Mouse (Mus musculus) lung, embryonic 15.5 days (tissue): ENCODE data around the gene Ak7. TPM values are rescaled to one million over a fixed set of nuclear protein-coding genes. Genes with fewer than 3 reads are reported as not detected.

ENCODE experiments used
- ATAC-seq: fragments of 200-750 bp; cut with Nextera tagmentation; 2 replicates; pipeline ENCODE4 v1.8.0; 2017; ENCODE audit warnings: moderate number of reproducible peaks, borderline replicate concordance; ENCODE audit not compliant: low FRiP score, low TSS enrichment; ENCODE audit errors: extremely low read depth
- H3K27ac ChIP-seq: fragments of 300-500 bp; sonication (generic); 2 replicates; pipeline ENCODE4 v1.5.1; 2015; ENCODE audit warnings: moderate library complexity, mild to moderate bottlenecking, inconsistent platforms
- H3K27me3 ChIP-seq: fragments of 300-500 bp; sonication (generic); 2 replicates; pipeline ENCODE4 v1.6.1; 2015; ENCODE audit warnings: inconsistent platforms
- H3K36me3 ChIP-seq: fragments of 300-500 bp; sonication (generic); 2 replicates; pipeline ENCODE4 v1.6.1; 2015; ENCODE audit warnings: inconsistent platforms
- H3K4me1 ChIP-seq: fragments of 300-500 bp; sonication (generic); 2 replicates; pipeline ENCODE4 v1.6.1; 2015; ENCODE audit warnings: inconsistent platforms
- H3K4me2 ChIP-seq: fragments of 300-500 bp; sonication (generic); 2 replicates; pipeline ENCODE4 v1.6.1; 2015; ENCODE audit warnings: inconsistent platforms, mild to moderate bottlenecking, moderate library complexity
- H3K4me3 ChIP-seq: fragments of 300-500 bp; sonication (generic); 2 replicates; pipeline ENCODE4 v1.5.1; 2015; ENCODE audit warnings: mild to moderate bottlenecking, inconsistent platforms
- H3K9ac ChIP-seq: fragments of 300-500 bp; sonication (generic); 2 replicates; pipeline ENCODE4 v1.6.1; 2015; ENCODE audit warnings: inconsistent platforms
- H3K9me3 ChIP-seq: fragments of 300-500 bp; sonication (generic); 2 replicates; pipeline ENCODE4 v1.6.1; 2016; ENCODE audit warnings: inconsistent platforms
- WGBS: fragments of 180-500 bp; shearing (Covaris S2); methylation state at CpG from one replicate; pipeline ENCODE4 v1.1.7; 2015; 5-methylcytosine and 5-hydroxymethylcytosine counted together
- polyA plus RNA-seq: library from polyadenylated mRNA; unstranded; fragments of >200 nt; fragmentation: Nextera tagmentation; extraction: Ambion mirVana; gene quantifications from 2 replicates; pipeline ENCODE4 v1.2.1, GENCODE M21; 2015

The Ak7 gene
- polyA plus RNA-seq, 1 experiment from 2014 or later = 1.0 TPM

GRCm38 (mm10) chr12:105806205-105806604, 100.4 kb downstream of the Ak7 start:
- no peak overlapping the region for H3K9ac ChIP-seq
- peaks cover 75% of the 10 kb centered on the region for H3K36me3 ChIP-seq
- H3K9me3 ChIP-seq = no peaks in the 10 kb centered on the region
- H3K27ac ChIP-seq = no peak overlapping the region
- no peaks in the 10 kb centered on the region for H3K4me1 ChIP-seq
- H3K27me3 ChIP-seq = no peaks in the 10 kb centered on the region
- WGBS = 88% methylated on average over 3 of the region's 3 CpGs
- no peak overlapping the region for H3K4me3 ChIP-seq
- ATAC-seq = no peak
- H3K4me2 ChIP-seq = no peak overlapping the region

GRCm38 (mm10) chr12:105807416-105807815, 101.6 kb downstream of the Ak7 start:
- Histone ChIP-seq H3K9me3 (no peaks in the 10 kb centered on the region), H3K36me3 (peaks cover 83% of the 10 kb centered on the region)
- WGBS = 87% methylated on average over 7 of the region's 7 CpGs

GRCm38 (mm10) chr12:105808945-105809344, 103.2 kb downstream of the Ak7 start:
- ATAC-seq = no peak
- 47% methylated on average over 3 of the region's 3 CpGs for WGBS
- Histone ChIP-seq H3K36me3 (peaks cover 80% of the 10 kb centered on the region), H3K9me3 (no peaks in the 10 kb centered on the region), H3K9ac (no peak overlapping the region), H3K4me1 (no peaks in the 10 kb centered on the region), H3K27me3 (no peaks in the 10 kb centered on the region), H3K27ac (no peak overlapping the region), H3K4me3 (no peak overlapping the region), H3K4me2 (no peak overlapping the region)

More at GRCm38 (mm10) chr12:105807416-105807815, 101.6 kb downstream of the Ak7 start:
- H3K4me1 ChIP-seq = no peaks in the 10 kb centered on the region
- no peak overlapping the region for H3K27ac ChIP-seq
- no peak for ATAC-seq
- no peak overlapping the region for H3K4me3 ChIP-seq
- no peak overlapping the region for H3K4me2 ChIP-seq
- no peaks in the 10 kb centered on the region for H3K27me3 ChIP-seq
- H3K9ac ChIP-seq = no peak overlapping the region

- Histone ChIP-seq H3K27me3 (no peaks in the 10 kb centered on the region), H3K9me3 (no peaks in the 10 kb centered on the region), H3K27ac (no peak overlapping the region), H3K36me3 (peaks cover 83% of the 10 kb centered on the region), H3K9ac (no peak overlapping the region), H3K4me3 (no peak overlapping the region), H3K4me1 (no peaks in the 10 kb centered on the region), H3K4me2 (no peak overlapping the region)
- WGBS = 69% methylated on average over 6 of the region's 6 CpGs
- no peak for ATAC-seq
Observed at GRCm38 (mm10) chr12:105810608-105811007, 104.8 kb downstream of the Ak7 start.

- Histone ChIP-seq H3K9ac (no peak overlapping the region), H3K36me3 (peaks cover 62% of the 10 kb centered on the region), H3K27me3 (no peaks in the 10 kb centered on the region), H3K4me3 (no peak overlapping the region), H3K9me3 (no peaks in the 10 kb centered on the region), H3K27ac (no peak overlapping the region), H3K4me2 (no peak overlapping the region), H3K4me1 (no peaks in the 10 kb centered on the region)
- WGBS = 89% methylated on average over 6 of the region's 6 CpGs
- ATAC-seq = no peak
Observed at GRCm38 (mm10) chr12:105813957-105814356, 108.2 kb downstream of the Ak7 start.

- Histone ChIP-seq H3K4me1 (no peaks in the 10 kb centered on the region), H3K9me3 (no peaks in the 10 kb centered on the region), H3K36me3 (peaks cover 85% of the 10 kb centered on the region), H3K9ac (no peak overlapping the region), H3K27me3 (no peaks in the 10 kb centered on the region), H3K4me3 (no peak overlapping the region), H3K4me2 (no peak overlapping the region), H3K27ac (no peak overlapping the region)
- no peak for ATAC-seq
- WGBS = 78% methylated on average over 4 of the region's 4 CpGs
Observed at GRCm38 (mm10) chr12:105823472-105823871, 117.7 kb downstream of the Ak7 start.

- peaks cover 86% of the 10 kb centered on the region for H3K36me3 ChIP-seq
- no peaks in the 10 kb centered on the region for H3K9me3 ChIP-seq
- no peak overlapping the region for H3K9ac ChIP-seq
- no peak for ATAC-seq
- H3K27ac ChIP-seq = no peak overlapping the region
- 84% methylated on average over 8 of the region's 8 CpGs for WGBS
- no peak overlapping the region for H3K4me2 ChIP-seq
- no peaks in the 10 kb centered on the region for H3K4me1 ChIP-seq
- H3K27me3 ChIP-seq = no peaks in the 10 kb centered on the region
- H3K4me3 ChIP-seq = no peak overlapping the region
Observed at GRCm38 (mm10) chr12:105824743-105825142, 119.0 kb downstream of the Ak7 start.

- Histone ChIP-seq H3K27ac (no peak overlapping the region), H3K4me2 (no peak overlapping the region)
Observed at GRCm38 (mm10) chr12:105825266-105825665, 119.5 kb downstream of the Ak7 start.

More at GRCm38 (mm10) chr12:105825266-105825665, 119.5 kb downstream of the Ak7 start:
- no peak overlapping the region for H3K4me3 ChIP-seq
- H3K27me3 ChIP-seq = no peaks in the 10 kb centered on the region
- no peaks in the 10 kb centered on the region for H3K4me1 ChIP-seq
- WGBS = 96% methylated on average over 4 of the region's 4 CpGs
- H3K9ac ChIP-seq = no peak overlapping the region
- no peaks in the 10 kb centered on the region for H3K9me3 ChIP-seq
- no peak for ATAC-seq
- peaks cover 85% of the 10 kb centered on the region for H3K36me3 ChIP-seq

Other genes with a start within 250 kb of the Ak7 start
- 0.93 and 1.3 TPM in 2 replicates for gene Bdkrb2, start 142.8 kb upstream of the Ak7 start, polyA plus RNA-seq
- gene Bdkrb1, start 102.9 kb upstream of the Ak7 start, polyA plus RNA-seq = 0.25 TPM in 1 of 2 replicates, not detected in the other
- gene Gskip, start 21.1 kb upstream of the Ak7 start, polyA plus RNA-seq = 28.4 and 29.7 TPM in 2 replicates
- gene Atg2b, start 20.8 kb upstream of the Ak7 start, polyA plus RNA-seq = 10.6 and 11.5 TPM in 2 replicates
- 209 and 218 TPM in 2 replicates for gene Papola, start 78.7 kb downstream of the Ak7 start, polyA plus RNA-seq